Mouse (Mus musculus) C2C12 (cell line): ENCODE data around the gene Gse1. TPM values are rescaled to one million over a fixed set of nuclear protein-coding genes. Genes with fewer than 3 reads are reported as not detected.

Experiments used
- H3K27me3 ChIP-seq: one replicate; pipeline ENCODE4 v1.6.1; 2011; ENCODE audit not compliant: control insufficient read depth, insufficient read depth, insufficient read length
- H3K36me3 ChIP-seq: one replicate; pipeline ENCODE4 v1.6.1; 2011; ENCODE audit not compliant: control insufficient read depth, insufficient read depth
- H3K4me3 ChIP-seq: one replicate; pipeline ENCODE4 v1.5.1; 2011; ENCODE audit warnings: mild to moderate bottlenecking, control low read depth; ENCODE audit not compliant: poor library complexity, insufficient read depth, severe bottlenecking
- H3K79me2 ChIP-seq: one replicate; pipeline ENCODE4 v1.6.1; 2011; ENCODE audit not compliant: control insufficient read depth, insufficient read depth
- H3K79me3 ChIP-seq: one replicate; pipeline ENCODE4 v1.6.1; 2011; ENCODE audit warnings: low read depth, control low read depth
- H3ac ChIP-seq: one replicate; pipeline ENCODE3; 2011; ENCODE audit warnings: low read depth; ENCODE audit not compliant: control insufficient read depth, insufficient read length
- CEBPB ChIP-seq: IDR thresholded peaks from one replicate; pipeline ENCODE4 v1.6.1; 2011; ENCODE audit warnings: low read depth, mild to moderate bottlenecking, control low read depth, moderate library complexity
- CTCF ChIP-seq: IDR thresholded peaks from one replicate; pipeline ENCODE4 v1.5.1; 2011; ENCODE audit not compliant: control insufficient read depth, insufficient read depth, insufficient read length
- FOSL1 ChIP-seq: IDR thresholded peaks from one replicate; pipeline ENCODE4 v1.8.0; 2011; ENCODE audit warnings: mild to moderate bottlenecking, low read length; ENCODE audit not compliant: poor library complexity, insufficient read depth, severe bottlenecking
- MAX ChIP-seq: IDR thresholded peaks from one replicate; pipeline ENCODE4 v1.6.1; 2011; ENCODE audit warnings: mild to moderate bottlenecking, control low read depth
- MYOD1 ChIP-seq: IDR thresholded peaks from one replicate; pipeline ENCODE4 v1.6.1; 2011; ENCODE audit warnings: low read depth; ENCODE audit not compliant: control insufficient read depth, insufficient read length
- MYOG ChIP-seq: IDR thresholded peaks from one replicate; pipeline ENCODE4 v1.6.1; 2011; ENCODE audit not compliant: control insufficient read depth, insufficient read length; ENCODE audit errors: extremely low read depth
- USF1 ChIP-seq: IDR thresholded peaks from one replicate; pipeline ENCODE4 v1.6.1; 2011; ENCODE audit warnings: low read depth, mild to moderate bottlenecking, control low read depth, moderate library complexity
- polyA plus RNA-seq: library from polyadenylated mRNA; unstranded; fragments of >200 nt; fragmentation: generic; extraction: Trizol; gene quantifications from one replicate; pipeline ENCODE4 v1.2.1, GENCODE M21; 2012; ENCODE audit warnings: missing spikeins

Gene Gse1
- polyA plus RNA-seq, 1 experiment: 15.6 TPM

DNA sequence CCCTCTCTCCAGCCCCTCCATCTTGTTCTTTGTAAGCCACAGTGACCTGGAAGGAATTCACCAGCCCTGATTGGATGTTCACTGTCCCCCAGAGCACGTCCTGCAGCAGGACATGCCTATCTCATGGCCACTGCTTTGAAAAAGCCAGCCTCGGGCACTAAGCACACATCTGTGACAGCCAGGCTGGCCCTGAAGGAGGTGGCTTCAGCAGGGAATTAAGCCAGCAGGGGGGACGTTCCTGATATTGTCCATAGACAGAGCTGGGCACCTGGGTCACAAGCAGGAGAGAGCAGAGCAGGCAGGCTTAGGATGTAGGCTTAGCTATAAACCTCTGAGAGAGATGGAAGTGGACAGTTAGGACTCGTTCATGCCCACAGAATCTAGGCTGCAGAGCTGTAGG, 153.6 kb downstream of the Gse1 start:
- no peak for TF ChIP-seq FOSL1
- no peak for TF ChIP-seq CTCF
- no peak for TF ChIP-seq USF1
- no peak for TF ChIP-seq CEBPB
- TF ChIP-seq MAX: no peak
- no peak for TF ChIP-seq MYOD1
- TF ChIP-seq MYOG: no peak
- no peaks in the 10 kb centered on the region for H3K27me3 ChIP-seq
- H3ac ChIP-seq: peak overlapping the region; percentile 33
- H3K4me3 ChIP-seq: no peak overlapping the region
- no peaks in the 10 kb centered on the region for H3K79me2 ChIP-seq
- no peaks in the 10 kb centered on the region for H3K36me3 ChIP-seq
- H3K79me3 ChIP-seq: no peaks in the 10 kb centered on the region

- H3K36me3 ChIP-seq: no peaks in the 10 kb centered on the region
- H3K79me2 ChIP-seq: no peaks in the 10 kb centered on the region
- H3ac ChIP-seq: peak overlapping the region; percentile 38
- no peaks in the 10 kb centered on the region for H3K79me3 ChIP-seq
- H3K27me3 ChIP-seq: no peaks in the 10 kb centered on the region
- no peak for TF ChIP-seq CEBPB
- TF ChIP-seq MYOD1: peak; percentile 32
- TF ChIP-seq MAX: peak; percentile 36
- H3K4me3 ChIP-seq: no peak overlapping the region
Measured at GRCm38 (mm10) chr8:120382436-120383203, 154.4 kb downstream of the Gse1 start.

DNA sequence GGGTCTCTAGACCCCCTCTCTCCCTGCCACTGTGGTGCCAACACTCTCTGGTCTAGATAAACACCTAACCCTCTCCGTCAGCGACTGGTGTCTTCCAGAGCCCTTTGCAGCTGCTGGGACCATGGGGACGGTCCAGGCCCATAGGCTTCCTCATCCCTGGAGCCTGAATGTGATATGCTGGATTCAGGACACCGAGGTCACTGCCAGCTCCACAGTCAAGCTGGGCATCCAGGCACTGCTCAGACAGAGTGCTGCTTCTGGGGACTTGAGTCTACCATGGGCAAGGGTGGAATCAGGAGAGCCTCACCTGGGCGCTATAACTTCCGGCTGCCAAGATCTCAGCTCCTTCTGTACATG, 154.9 kb downstream of the Gse1 start:
- Histone ChIP-seq H3ac (no peak overlapping the region), H3K79me3 (no peaks in the 10 kb centered on the region), H3K4me3 (no peak overlapping the region), H3K36me3 (no peaks in the 10 kb centered on the region), H3K79me2 (no peaks in the 10 kb centered on the region), H3K27me3 (no peaks in the 10 kb centered on the region)
- TF ChIP-seq USF1 (no peak), CEBPB (no peak), FOSL1 (no peak), MYOG (no peak), MAX (no peak), MYOD1 (no peak), CTCF (no peak)

DNA sequence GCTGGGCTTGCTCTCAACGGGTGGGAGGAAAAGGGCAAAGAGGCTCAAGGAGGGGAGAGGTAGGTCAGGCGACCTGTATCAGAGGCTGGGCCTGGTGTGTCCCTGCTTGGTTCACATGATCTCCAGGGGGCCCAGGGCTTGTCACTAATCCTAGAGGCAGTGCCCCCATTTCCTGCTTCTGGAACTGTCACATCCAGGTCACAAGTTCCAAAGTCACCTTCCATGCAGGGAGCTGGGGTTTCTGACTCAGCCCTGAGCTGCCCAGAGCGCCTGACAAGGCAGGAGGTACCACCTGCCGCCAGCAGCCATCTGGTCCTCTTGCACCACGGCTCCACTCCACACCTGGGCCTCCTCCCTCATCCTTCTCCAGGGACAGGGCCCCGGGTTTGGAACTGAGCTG, 155.5 kb downstream of the Gse1 start:
- Histone ChIP-seq H3K4me3 (no peak overlapping the region), H3K79me2 (no peaks in the 10 kb centered on the region), H3K27me3 (no peaks in the 10 kb centered on the region), H3K79me3 (no peaks in the 10 kb centered on the region), H3K36me3 (no peaks in the 10 kb centered on the region), H3ac (no peak overlapping the region)
- TF ChIP-seq CEBPB: no peak
- TF ChIP-seq FOSL1: no peak
- TF ChIP-seq USF1: no peak
- TF ChIP-seq MAX: no peak
- TF ChIP-seq CTCF: no peak
- no peak for TF ChIP-seq MYOD1
- no peak for TF ChIP-seq MYOG

DNA sequence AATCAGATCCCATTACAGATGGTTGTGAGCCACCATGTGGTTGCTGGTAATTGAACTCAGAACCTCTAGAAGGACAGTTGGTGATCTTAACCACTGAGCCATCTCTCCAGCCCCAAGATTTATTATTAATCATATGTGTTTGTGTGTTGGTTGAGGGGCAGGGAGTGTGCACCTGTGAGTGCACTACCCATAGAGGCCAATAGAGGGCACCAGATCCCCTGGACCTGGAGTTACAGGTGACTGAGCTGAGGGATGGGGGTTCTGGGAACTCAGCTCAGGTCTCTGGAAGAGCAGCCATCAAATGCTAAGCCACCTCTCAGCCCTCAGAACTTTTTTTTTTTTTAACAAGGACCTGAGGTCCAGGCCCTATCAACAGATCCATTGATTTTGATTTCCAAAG, 156.5 kb downstream of the Gse1 start:
- Histone ChIP-seq H3K36me3 (no peaks in the 10 kb centered on the region), H3ac (no peak overlapping the region), H3K79me3 (no peaks in the 10 kb centered on the region), H3K27me3 (no peaks in the 10 kb centered on the region), H3K4me3 (no peak overlapping the region), H3K79me2 (no peaks in the 10 kb centered on the region)
- TF ChIP-seq MAX: no peak
- no peak for TF ChIP-seq USF1

- Histone ChIP-seq H3K36me3 (no peaks in the 10 kb centered on the region), H3K27me3 (no peaks in the 10 kb centered on the region)
- no peak for TF ChIP-seq FOSL1
- TF ChIP-seq CTCF: no peak
- TF ChIP-seq MYOG: no peak
- TF ChIP-seq CEBPB: no peak
- no peak for TF ChIP-seq MYOD1
- no peak for TF ChIP-seq USF1
- no peak for TF ChIP-seq MAX
Measured at GRCm38 (mm10) chr8:120388246-120388645, 160.0 kb downstream of the Gse1 start.

More at GRCm38 (mm10) chr8:120388246-120388645, 160.0 kb downstream of the Gse1 start:
- H3K4me3 ChIP-seq: no peak overlapping the region
- H3K79me2 ChIP-seq: no peaks in the 10 kb centered on the region
- no peaks in the 10 kb centered on the region for H3K79me3 ChIP-seq
- H3ac ChIP-seq: no peak overlapping the region
